Mouse (Mus musculus): Measurements from ENCODE around the gene Raver2. TPM values are rescaled to one million over a fixed set of nuclear protein-coding genes. Genes with fewer than 3 reads are reported as not detected.

Gene Raver2
- polyA plus RNA-seq, 2 experiments from 2014 or later: 1.6 to 2.1 TPM

DNA sequence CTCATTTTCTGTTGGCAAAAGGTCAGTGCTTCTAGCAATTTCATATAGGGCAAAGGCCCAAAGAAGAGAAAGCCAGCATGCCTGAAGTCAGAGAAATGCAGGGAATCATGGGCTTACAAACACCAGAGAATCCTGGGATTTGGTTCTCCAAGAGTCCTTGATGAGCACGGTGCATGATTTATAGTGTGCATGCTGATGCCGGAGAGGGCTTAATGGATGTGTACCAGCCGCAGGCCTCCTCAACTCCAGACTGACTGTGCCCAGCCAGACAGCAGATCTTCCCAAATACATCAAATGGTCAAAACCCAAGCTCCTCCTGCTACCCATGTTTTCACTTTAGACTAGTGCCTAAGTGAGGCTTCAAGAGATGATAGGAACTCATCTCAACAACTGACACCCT is 109.0 kb downstream of the Raver2 start:
- no peak for ATAC-seq

- ATAC-seq: no peak
These were observed 110.3 kb downstream of the Raver2 start for GRCm38 (mm10) chr4:101179076-101179475.

DNA sequence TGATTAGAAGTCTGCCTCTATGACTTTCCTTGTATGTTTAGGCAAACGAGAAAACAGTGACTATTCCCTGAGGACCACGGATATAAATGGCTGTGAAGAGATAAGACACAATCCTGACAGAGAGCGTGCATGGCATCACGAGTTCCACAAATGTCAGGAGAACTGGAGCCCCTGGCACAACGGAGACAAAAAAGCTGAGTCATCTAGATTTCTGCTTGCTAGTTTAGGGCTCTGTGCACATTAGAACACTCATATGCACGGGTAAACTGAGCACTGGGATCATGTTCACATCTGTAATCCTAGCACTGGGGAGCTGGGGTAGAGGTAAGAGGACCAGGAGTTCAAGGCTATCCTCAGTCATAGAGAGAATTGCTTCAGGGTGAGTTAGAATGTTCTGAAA is 111.1 kb downstream of the Raver2 start:
- no peak for ATAC-seq

DNA sequence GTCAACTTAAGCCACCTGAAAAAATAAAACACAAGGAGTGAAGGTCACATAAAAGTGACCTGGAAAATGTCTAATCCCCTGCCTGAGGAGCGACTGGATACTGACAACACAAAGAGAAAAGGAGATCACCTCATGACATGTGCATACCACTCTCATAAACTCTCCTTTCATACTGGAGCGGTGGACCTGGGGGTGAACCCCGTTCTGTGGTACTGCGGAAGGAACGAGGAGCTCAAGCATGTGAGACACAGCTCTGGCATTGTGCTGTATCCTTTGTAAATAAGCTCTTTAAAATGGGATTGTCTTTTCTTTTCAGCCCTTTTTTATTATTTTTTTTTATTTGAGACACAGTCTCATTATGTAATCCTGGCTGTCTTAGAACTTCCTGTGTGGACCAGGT is 111.9 kb downstream of the Raver2 start:
- no peak for ATAC-seq

GRCm38 (mm10) chr4:101182603-101183011 is 113.8 kb downstream of the Raver2 start:
- peak; percentile 64 for ATAC-seq

DNA sequence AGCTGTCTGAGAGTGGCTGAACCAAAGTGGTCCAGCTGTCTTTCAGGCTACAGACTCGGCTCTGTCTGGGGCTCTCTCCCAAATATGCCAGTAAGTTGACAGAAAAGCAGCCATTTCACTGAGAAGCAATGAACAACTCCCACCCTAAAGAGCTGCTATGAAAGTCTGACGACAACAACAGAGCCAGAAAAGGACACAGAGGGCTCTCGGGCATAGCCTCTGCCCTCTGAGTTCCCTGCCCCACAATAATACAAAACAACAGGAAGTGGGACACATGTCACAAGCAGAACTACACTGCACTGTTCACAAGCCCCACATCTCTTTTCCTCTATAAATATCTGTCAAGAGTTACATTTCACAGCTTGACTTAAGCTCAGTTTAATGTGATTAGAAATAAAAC is 116.4 kb downstream of the Raver2 start:
- peak; percentile 5 for ATAC-seq

DNA sequence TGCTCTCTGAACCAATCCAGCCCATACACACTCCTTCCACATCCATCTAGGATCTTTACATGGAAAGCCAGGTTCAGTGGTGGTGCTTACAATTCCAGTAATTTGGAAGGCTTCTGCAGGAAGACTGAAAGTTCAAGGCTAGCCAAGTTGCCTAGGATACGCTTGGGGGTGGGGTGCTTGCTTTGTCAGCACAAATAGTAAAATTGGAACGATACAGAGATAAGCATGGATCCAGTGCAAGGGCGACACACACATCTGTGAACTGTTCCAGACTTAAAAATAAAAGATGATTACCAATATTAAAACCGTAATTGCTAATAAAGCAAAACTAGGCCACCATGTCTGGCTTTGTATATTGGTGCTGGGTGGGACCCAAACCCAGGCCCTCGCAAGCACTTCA is 117.8 kb downstream of the Raver2 start:
- ATAC-seq: no peak

GRCm38 (mm10) chr4:101187381-101187780 is 118.6 kb downstream of the Raver2 start:
- ATAC-seq: peak; percentile 81

- ATAC-seq: peak; percentile 27
These were observed 123.6 kb downstream of the Raver2 start for GRCm38 (mm10) chr4:101192241-101192976.

DNA sequence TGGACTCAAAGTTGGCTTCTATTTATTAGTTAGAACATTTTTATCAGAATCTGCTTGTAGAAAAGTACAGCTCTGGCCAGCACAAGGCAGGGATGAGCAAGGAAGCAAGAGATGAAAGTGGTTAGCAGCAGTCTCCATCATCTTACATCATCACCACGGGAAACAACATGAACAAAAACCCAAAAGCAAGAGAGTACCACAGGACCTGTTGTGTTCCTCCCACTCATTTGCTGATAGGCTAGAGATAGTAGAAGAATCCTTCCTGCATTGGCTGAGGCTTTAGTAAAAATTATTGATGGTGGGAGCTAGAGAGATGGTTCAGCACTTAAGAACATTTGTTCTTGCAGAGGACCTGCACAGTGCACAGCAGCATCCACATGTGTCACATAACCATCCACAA is 125.4 kb downstream of the Raver2 start:
- ATAC-seq: peak; percentile 67

- ATAC-seq: peak; percentile 8
These were observed 127.6 kb downstream of the Raver2 start for GRCm38 (mm10) chr4:101196407-101196806.

GRCm38 (mm10) chr4:101197421-101198170 is 128.8 kb downstream of the Raver2 start:
- ATAC-seq: no peak

- no peak for ATAC-seq
These were observed 129.6 kb downstream of the Raver2 start for GRCm38 (mm10) chr4:101198333-101198732.

GRCm38 (mm10) chr4:101199433-101200081 is 130.8 kb downstream of the Raver2 start:
- ATAC-seq: peak; percentile 79

Other genes starting within 250 kb of the Raver2 start
- not detected for gene Gm10577, start 48.3 kb upstream of the Raver2 start, polyA plus RNA-seq (2017; shearing (Covaris generic))
- 100 to 1,000 TPM; 332 to 339 TPM for gene Jak1, start 196.3 kb downstream of the Raver2 start, polyA plus RNA-seq (2017; shearing (Covaris generic))